Mouse (Mus musculus): ENCODE data around the gene Odf4.
A peak's percentile ranks its signal among the peaks of the same experiment; 100 is the strongest.
"Not testable (repeated sequence)": the region's sequence is repeated elsewhere in the genome, so short reads cannot be mapped to it uniquely, and the experiment has no call there.

The Odf4 gene

DNA sequence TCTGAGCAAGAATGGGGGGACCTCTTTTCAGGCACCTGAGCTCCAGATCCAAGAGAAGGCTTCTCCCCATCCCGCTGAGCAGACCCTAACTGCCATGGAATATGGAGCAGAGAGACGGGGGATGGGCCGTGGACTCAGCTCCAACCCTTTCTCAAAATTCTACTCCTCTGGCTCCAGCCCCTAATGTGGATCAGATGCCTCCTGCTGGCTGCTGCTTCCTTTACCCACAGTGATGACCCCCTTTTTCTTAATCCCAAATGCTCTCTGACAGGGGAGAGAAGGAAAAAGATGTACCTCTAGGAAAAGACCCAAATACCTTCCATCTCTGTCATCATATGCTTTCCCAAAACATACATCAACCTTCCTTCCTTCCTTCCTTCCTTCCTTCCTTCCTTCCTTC lies at the start of gene Odf4:
Gene Odf4 (minus strand): TSS at position 101 of the 400 bp plus-strand sequence.
- no peak for DNase-seq

DNA sequence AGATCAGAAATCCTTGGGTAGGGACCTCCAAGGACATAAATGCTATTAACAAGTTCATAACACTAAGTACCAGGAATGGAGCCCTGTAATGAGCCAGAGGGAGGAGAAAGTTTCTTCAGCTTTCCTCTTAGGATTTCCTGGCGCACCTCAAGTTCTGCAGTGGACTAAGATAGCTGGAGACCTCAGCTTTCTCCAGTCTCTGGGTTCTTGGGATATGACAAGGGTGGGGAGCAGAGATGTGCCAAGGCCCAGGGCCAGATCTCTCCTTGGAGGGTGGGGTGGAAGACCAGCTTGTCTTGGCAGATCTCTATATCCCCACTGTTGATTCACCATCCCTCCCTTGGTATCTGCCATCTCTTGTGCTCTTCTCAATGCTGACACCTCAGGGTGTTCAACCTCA lies 48.7 kb upstream of the Odf4 start:
- DNase-seq, result no peak

DNA sequence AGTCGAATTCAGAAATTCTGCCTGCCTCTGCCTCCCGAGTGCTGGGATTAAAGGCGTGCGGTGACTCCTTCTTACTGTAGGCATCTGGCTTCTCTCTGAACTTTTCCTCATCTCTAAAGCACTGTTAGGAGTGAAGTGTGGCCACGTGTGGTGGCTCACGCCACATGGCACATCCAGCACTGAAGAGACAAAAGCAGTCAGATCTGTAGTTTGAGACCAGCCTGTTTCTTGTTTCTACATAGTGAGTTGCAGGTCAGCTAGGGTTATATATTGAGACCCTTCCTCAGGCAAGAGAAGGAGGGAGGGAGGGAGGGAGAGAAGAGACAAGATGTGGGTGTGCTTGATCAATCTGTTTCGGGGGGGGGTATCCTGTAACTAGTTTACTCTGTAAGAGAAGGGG lies 48.2 kb upstream of the Odf4 start, which contains the start of gene Rangrf:
Gene Rangrf (minus strand): TSS at position 101 of the 400 bp plus-strand sequence.
- no peak for DNase-seq

DNA sequence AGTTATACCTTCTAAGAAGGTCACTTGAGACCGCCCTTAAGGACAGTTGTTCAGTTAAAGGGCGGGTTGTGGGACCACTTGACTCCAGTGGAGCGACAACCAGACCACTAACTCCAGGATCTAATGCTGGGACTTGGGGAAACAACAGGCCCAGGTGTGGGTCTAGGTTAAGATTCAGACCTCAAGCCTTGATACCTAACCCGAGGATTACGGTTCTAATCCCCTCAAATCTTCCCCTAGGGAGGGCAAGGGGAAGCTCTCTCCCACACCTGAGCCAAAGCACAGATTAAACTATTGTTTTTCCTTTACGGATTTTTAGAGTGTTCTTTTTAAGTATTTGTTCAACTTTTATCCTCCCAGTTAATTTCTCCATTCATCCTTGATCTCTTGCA lies 47.2 kb upstream of the Odf4 start:
- DNase-seq, result no peak

DNA sequence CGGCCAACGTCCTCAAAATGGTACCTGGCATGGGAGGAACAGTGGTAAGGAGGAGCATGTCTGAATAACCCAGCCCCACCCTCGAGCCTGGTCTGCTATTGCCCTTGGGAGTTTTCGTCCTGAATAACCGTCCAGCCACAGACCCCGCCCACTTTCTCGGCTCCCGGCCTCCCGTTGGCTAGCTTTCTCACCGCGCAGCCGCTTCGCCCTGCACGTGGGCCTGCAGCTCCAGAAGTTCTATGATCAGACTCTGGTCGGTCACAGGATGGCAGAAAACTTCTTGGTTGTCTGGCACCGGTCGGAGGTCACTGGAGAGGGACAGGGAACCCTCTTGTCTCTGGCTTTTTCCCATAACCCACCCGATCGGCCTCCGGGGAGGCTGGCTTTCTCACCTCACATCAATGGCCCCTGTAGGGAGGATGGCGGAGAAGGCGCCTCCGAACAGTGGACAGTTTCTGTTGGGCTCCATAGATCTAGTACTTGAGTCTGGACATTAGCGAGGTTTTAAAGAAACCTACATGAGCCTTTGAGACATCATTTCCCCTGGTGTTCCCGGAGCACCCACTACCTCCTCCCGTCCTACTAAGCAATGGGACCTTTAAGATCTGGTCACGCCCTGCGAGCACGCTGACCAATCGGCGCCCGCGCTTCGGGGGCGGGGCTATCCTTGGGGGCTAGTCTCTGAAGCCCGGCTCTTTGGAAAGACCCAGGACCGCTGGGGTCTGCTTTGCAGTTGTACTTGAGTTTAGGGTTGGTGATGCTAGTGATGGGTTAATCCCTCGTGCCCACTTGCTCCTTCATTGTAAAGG lies 46.6 kb upstream of the Odf4 start:
- peak; percentile 81 for DNase-seq

DNA sequence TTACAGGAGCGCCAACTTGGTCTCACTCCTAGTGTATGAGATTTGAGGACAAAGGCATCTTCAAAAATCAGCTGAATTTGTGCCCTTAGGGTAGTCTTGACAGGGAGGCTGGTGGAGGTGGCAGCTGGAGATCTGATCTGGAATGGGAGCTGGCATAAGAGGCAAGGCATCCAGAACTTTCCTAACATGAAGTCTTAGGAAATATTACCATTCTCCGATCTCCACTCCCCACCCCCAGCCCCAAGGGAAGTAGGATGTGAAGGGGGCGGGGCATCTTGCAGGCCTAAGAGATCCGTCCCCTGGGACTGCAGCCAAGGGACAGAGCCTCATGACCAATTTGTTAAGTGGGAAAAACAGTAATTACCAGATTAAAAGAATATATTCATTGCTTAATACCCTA lies 43.4 kb upstream of the Odf4 start:
- no peak for DNase-seq

DNA sequence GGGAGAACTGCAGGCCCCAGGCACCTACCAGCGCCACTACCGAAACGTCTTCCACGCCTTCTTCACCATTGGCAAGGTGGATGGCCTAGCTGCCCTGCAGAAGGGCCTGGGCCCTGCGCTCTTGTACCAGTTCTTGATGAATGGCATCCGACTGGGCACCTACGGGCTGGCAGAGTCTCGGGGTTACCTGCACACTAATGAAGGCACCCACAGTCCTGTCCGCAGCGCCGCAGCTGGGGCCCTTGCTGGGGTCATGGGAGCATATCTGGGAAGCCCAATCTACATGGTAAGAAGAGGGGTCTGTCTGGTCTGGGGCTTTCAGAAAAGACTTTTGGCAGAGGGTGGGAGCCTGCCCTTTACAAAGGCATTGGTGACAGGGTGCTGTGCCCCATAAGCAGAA lies 41.9 kb upstream of the Odf4 start:
- DNase-seq, result no peak

DNA sequence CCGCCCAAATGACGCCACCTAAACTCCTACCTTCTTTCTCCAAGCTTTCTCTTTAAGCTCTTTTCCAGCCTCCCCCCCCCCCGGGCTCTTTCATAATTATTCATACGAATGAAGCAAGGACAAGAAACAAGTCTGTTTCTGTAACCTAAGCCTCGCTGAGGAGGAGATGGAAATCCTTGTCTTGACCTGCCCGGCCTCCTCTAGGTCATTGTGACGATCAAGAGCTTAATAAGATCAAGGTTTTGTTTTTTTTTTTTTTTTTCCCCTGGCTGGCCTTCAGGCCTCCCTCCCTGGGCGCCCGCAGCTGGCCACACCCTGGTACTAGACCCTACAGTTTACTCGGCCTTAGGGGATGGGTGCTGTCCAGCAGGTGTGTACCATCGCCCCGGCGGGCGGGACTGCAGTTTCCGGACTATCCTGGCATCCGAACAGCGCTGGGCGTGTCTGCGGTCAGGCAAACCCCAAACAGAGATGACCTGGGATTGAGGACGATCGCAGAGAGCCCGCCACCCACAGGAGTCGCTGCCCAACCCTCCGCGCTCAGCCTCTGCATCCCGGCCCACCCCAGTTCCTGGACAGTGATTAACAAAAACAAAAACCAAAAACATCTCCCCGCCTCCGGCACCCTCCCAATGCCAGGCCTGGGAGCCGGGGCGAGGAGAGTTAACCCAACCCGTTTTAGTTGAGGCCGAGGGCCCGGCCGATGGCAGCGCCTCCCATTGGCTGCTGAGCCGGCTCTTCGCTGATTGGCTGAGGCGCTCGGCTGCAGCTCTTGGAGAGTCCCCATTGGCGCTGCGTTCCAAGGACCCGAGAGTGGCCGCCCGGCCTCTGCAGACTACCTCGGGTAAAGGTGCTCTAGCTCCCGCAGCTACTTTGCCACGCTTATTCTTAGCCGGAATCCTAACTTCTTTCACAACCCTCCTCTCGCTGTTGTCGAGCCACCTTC lies 40.7 kb upstream of the Odf4 start, which contains the start of gene Slc25a35:
Gene Slc25a35 (plus strand): TSS at position 795 of the 946 bp plus-strand sequence.
- peak; percentile 92 for DNase-seq

DNA sequence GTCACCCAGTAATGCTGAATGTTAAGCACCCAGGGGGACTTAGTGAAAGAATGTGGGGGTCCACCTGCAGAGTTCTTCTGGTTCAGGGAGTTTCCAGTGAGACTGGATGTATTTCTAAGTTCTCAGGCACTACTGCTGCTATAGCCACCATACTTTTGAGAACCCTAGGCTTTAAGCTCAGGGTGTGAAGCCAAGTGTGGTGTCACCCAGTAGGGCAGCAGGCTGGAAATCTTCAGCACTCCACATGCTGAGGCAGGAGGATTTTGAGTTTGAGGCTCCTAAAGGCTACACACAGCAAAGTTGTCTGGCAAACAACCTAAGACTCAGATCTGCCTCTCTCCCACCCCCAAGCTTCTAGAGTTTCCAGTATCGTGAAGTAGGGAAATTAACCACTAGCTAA lies 39.7 kb upstream of the Odf4 start:
- no peak for DNase-seq

DNA sequence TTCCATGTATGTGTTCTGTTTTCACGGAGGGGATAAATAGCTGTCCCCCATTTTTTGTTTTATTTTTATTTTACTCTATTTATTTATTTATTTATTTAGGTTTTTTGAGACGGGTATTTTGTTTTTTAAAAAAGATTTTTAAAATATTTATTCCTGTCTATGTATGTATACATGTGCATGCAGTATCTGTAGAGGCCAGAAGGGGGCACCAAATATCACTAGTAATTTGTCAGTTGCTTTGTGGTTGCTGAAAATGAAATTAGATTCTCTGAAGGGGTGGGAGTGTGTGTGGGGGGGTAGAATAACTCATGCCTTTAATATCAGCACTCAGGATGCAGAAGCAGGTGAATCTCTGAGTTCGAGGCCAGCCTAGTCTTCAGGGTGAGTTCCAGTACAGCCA lies 39.0 kb upstream of the Odf4 start:
- DNase-seq, result peak; percentile 72

DNA sequence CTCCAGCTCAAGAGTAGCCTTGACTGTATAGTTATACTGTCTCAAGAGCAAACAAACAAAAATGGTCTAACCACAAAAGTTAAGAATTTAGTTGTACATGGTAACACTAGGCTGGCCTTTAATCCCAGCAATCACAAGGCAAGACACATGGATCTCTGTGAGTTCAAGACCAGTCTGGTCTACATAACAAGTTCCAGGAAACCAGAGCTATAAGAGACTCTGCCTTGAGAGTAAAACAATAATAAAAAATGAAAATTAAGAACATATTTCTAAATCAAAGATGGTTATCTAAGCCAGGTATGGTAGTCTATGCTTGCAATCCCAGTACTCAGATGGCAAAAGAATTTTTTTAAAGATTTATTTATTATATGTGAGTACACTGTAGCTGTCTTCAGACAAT lies 38.2 kb upstream of the Odf4 start:
- DNase-seq, result no peak

DNA sequence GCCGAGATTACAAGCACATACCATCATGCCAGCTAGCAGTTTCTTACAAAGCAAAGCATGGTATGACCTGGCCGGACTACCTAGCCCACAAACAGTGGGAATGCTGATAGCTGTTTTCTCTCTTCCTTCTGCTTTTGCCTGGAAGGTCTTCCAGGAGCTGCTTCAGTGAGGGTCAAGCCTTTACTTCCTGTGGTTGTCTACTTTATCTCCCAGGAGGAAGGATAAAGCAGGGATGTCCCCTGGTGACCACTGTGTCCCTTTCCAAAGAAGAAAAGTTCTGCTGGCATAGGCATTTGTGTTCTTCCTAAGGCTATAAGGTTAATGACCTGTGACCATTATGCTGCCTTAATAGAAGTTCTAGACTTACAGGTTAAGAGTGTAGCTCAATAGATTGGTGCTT lies 36.5 kb upstream of the Odf4 start:
- no peak for DNase-seq

DNA sequence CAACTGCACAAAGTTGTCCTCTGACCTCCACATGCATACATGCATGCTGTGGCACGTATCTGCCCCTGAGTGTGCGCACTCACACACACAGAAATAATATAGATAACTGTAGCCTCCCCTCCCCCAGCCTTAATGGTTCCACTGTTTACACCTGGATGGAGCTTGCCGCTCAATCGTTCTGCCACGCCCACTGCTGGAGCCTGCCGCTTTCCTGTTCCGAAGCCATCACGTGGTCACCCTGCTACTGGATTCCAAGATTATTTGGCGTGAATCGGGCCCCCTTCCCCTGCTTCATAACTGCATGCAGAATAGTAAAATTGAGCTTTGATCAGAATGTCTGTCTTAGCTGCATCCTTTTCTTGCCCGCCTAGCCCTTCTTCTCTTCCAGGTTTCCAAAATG lies 35.3 kb upstream of the Odf4 start:
- DNase-seq, result not testable (repeated sequence)

DNA sequence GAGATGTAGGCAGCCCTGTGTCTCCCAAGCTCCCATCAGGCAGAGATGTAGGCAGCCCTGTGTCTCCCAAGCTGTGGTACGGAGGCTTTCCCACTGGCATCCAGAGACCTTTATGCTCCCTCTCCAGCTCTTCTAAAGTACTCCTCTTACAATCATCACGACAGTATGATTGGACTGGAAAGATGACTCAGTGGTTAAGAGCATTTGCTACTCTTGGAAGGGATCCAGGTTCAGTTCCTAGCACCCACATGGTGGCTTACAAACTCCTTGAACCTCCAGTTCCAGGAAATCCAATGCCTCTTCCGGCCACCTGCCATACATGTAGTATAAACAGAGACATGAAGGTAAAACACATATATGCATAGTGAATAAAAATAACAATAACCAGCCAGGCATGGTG lies 34.7 kb upstream of the Odf4 start:
- no peak for DNase-seq

DNA sequence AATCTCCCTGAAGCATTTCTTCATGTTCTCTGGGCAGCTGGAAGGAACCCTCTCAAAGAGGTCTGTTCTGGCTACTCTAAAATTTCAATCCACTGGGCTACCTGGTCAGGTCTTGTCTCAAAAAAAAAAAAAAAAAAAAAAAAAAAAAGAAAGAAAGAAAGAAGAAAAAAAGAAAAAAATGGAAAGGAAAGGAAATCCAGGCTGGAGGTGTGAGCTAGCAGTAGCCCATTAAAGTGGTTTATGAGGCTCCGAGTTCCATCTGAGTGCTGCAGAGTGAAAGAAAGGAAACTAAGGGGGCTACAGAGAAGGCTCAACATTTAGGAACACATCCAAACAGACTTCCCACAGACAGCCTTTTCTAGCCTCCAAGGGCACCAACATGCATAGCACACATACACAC lies 31.1 kb upstream of the Odf4 start:
- DNase-seq, result no peak

DNA sequence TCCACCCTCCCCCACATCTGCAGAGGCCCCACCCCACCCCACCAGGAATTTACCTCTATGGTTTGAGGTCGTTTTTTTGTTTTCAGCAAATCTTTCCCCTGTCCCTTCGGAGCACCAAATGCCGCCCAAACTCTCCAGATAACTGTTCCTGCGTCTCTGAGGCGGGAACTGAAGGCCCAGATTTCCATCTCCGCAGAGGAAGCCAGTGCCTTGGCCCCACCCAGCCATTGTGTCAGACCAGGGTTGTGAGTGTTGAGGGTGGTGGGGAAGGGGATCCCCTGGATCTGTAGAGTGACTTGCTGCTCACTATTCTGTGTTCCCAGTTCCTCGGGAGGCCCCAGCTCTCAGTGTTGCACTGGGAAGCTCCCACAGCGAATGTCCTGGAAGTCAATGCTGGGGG lies 30.4 kb upstream of the Odf4 start, which contains the start of gene Arhgef15:
Gene Arhgef15 (minus strand): TSS at position 173 of the 400 bp plus-strand sequence.
- no peak for DNase-seq

DNA sequence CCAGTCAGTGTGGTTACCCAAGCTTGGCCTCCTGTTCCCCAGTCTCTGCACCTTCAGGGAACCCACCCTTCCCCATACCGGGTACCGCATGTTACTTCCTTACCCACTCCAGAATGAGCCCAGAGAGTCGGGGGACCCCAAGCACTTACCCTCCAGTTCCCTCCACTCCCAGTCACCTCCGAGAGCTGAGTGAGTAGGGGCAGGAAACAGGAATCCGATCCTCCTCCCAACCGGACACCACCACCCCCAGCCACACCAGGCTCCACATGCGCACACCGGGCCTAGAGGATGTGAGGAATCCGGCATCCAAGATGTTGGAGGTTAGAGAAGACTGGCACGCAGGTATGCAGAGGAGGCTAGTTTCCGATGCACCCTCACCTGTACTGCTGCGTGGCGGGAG lies 29.8 kb upstream of the Odf4 start:
- DNase-seq, result no peak

DNA sequence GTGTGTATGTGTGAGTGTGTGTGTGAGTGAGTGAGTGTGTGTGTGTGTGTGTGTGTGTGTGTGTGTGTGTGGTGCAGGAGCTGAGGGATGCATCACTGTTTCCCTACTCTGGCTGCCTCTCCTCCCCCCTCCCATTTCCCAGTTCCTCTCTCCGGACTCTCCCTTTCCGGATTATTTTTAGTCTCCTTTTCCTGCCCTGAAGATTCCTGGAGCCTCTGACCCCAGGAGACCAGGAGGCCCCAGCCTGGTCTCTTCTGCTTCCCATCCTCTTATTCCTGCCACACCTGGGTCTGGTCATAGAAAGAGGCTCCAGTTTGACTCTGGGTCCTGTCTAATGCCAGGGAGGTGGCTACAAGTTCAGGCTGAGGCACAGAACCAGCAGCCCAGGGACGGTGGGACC lies 29.2 kb upstream of the Odf4 start:
- DNase-seq, result no peak

DNA sequence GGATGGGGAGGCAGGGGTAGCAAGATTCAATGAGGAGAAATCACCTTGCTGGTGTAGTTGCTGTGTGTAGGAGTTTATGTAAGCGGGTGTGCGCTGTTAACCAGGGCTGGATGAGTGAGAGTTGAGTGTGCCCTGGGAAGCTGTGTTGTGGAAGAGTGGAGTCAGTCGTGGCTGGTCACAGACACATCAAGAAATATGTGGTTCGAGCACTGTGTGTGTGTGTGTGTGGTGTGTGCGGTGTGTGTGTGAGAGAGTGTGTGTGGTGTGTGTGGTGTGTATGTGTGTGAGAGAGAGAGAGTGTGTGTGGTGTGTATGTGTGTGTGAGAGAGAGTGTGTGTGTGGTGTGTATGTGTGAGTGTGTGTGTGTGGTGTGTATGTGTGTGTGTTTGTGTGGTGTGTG lies 28.6 kb upstream of the Odf4 start:
- no peak for DNase-seq

DNA sequence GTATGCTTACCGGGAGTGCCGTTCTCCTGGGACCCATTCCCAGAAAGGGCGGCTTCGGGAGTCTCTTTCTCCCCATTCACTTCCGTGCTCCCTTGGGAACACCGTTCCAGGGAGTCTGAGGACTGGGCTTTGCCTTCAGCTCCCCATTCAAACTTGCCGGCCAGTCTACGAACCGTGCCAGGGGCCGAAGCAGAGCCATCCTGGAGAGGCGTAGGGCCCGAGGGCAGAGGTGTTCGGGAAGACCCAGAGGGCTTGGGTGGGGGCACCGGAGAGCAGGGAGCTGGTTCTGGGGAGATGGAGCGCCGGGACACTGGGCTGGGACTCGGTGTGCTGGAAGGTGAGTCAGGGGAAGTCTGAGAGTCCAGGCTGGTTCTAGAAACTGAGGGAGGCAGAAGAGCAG lies 27.5 kb upstream of the Odf4 start:
- DNase-seq, result no peak

DNA sequence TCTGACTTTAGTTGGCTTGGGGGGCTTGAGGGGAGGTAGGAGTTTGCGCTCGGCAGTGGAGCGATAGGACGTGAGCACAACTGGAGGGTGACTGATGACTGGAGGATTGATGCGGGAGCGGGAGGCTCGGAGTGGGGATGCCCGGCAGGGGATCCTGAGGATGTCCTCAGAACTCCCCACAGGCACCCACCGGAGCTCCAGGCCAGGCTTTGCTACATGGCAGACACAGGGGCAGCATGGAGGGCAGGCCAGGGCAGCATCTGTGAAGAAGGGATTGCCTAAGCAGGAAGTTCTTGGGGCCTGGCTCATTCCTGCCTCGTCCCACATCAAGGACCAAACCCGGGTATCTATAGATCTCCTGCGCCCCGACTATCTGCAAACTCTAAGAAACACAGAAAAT lies 27.0 kb upstream of the Odf4 start:
- no peak for DNase-seq

DNA sequence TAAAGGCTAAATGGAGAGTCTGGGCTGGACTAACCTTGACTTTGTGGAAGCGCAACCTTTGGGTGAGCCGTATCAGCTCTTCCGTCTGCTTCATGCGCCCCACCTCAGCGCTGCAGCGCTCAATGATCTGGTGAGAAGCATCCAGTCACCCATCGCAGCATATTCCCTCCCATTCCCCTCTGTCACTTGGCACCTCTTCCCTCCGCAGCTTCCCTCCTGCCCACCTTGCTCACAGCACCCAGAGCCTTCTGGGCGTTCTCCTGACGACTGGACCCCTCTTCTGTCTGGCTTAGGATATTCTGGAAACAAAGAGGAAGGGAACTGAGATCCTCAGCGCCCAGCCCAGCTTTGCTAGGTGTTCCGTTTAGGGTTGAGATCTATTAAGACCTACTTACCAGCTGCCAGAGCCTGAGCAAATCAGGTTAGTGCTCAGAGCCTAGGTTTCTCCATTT lies 20.7 kb upstream of the Odf4 start:
- peak; percentile 66 for DNase-seq

DNA sequence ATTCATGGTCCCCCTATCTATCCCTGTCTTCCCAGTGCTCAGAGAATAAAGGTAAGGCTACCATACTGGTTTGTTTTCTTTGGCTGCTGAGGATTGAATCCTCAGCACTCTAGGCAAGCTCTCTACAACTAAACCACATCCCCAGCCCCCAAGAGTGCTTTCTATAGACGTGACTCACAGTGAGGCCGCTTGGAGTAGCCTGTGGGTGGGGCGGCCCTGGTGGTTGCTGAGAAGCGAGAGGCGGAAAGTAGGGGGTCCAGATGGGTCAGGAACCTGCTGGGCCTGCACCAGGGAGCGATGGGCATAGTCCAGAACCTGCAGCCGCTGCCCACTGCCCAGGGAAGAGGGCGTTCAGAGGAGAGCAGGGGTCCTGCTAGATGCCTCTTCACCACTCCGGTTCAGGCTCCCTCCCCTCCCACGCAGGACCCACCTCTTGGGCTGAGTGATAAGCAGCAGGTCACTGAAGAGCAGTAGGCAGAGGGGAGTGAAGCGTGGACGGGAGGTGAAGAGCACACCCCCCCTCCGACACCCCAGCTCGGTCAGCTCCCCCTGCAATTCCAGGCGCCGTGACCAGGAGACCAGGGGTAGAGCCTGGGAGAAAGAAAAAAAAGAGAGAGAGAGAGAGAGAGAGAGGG lies 20.0 kb upstream of the Odf4 start:
- DNase-seq, result no peak

Measured in cerebellum, adult 8-10 months (tissue).